Mouse (Mus musculus) common myeloid progenitor, adult 5-6 weeks (primary cell): Measurements from ENCODE around the gene Gm16867. TPM values are rescaled to one million over a fixed set of nuclear protein-coding genes. Genes with fewer than 3 reads are reported as not detected.
A peak's percentile ranks its signal among the peaks of the same experiment; 100 is the strongest.
"Not testable (repeated sequence)": the region's sequence is repeated elsewhere in the genome, so short reads cannot be mapped to it uniquely, and the experiment has no call there.

Source experiments
- ATAC-seq: replicated peaks from 2 replicates; pipeline ENCODE4 v1.8.0; 2016; ENCODE audit warnings: low read depth, mild to moderate bottlenecking, moderate TSS enrichment, inconsistent platforms; ENCODE audit not compliant: poor library complexity, severe bottlenecking
- total RNA-seq: library from RNA; stranded (forward); fragments of 200-1000, 187-1606 nt; gene quantifications from 2 replicates; pipeline ENCODE4 v1.2.3, GENCODE M21; 2017

Gene Gm16867
- total RNA-seq, 1 experiment from 2014 or later: 5.1 TPM

DNA sequence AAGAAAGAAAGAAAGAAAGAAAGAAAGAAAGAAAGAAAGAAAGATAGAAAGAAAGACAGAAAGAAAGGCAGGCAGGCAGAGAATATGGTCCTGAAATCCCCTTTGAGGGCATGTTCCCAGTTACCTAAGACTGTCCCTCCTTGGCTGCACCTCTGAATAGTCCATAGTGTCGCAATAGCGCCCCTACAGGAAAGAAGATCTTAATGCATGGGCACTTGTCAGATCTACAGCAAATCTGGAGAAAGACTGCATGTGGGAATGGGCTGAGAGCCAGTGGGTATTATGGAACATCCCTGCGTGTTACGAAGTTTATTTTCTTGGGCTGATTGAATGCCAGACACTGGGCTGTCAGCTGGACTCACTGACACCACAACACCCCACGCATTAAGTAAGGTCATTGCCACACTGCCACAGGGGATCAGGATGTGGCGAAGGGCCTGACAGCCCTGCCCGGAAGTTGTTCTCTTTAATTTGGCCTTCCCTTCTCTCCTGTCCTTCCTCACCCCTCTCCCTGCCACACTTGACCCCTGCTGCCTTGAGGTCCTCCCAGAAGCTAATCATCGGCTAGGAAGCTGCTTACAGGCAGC is 32.9 kb downstream of the Gm16867 start:
- peak; percentile 53 for ATAC-seq

DNA sequence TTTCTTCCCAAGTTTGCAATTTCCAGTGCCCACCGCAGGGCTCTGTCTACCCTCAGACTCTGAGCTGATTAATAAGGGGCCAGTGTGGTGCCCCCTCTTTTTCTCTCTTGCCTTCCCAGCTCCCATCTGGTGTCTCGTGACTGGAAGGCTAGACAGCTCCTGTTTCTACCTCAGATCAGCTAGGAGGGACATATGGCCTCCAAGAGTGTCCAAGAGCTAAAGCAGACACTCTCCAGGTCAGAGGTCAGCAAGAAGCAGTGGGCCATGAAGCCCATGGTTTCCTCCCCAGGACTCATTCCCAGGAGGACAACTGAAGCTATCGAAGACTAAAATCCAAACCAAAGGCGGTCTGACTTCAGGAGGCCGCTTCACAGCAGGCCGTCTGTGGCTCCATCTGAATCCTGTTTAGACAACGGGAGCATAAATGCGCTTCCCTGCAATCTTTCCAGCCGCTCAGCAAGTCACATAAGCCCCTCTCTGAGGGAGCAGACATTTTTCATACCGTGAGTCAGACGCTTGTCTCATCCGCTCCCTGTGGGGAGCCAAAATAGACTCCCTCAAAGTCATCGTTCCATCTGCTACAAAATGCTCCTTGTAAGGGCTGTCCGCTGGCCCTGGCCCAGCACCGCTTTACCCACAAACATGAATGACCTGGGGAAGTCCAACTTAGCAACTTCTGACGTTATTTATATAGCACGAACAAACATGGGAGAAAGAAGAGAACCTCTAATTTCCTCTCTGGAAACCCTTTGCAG is 35.4 kb downstream of the Gm16867 start:
- ATAC-seq: not testable (repeated sequence)

DNA sequence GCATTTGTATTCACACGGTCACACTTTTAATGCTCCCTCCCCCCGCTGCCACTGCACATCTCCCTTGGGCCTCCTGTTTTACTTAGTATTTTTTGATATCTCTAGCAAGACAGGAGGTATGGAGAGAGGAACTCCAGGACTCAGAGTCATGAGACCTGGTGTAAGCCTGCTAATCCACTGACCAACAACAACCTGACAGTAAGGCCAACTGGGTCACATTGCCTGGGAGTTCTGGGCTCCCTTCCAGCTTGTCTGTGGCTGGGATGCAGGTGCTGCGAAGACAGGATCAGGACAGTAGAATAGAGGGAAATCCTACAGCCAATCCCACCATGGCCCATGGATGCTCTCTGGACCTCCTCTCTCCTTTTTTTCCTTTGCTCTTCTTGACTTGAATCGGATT is 38.7 kb downstream of the Gm16867 start:
- not testable (repeated sequence) for ATAC-seq

DNA sequence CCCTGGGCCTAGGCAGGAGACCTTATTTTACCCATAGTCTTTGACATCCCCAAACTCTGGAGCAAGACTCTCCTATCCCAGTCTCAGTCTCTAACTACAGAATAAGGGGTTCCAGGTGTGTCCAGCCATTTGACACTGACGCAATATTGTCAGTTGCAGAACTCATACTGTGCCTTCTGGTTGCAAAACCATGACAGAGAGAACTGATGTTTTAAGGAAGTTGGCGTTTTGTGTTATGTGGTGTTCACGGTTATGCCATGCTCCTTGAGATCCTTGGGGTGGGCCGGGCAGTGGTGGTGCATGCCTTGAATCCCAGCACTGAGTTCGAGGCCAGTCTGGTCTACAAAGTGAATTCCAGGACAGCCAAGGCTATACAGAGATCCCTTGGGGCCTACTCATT is 45.5 kb downstream of the Gm16867 start:
- ATAC-seq: peak; percentile 66

DNA sequence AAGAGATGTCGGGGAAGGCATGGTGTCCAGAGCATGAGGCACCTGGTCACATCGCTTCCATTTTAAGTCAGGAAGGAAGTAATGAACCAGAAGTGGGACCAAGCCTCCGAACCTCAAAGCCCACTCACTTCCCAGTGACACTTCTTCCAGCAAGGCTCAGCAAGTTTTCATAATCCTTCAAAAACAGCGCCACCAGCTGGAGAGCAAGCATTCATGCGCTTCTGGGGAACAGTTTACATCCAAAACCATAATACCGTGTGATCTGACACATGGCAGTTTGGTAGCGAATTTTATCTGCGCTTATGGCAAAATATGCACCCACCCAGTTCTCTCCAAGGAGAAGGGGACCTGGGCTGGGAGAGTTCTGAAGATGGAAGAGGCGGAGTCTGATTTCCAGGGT is 48.5 kb downstream of the Gm16867 start:
- ATAC-seq: peak; percentile 57

DNA sequence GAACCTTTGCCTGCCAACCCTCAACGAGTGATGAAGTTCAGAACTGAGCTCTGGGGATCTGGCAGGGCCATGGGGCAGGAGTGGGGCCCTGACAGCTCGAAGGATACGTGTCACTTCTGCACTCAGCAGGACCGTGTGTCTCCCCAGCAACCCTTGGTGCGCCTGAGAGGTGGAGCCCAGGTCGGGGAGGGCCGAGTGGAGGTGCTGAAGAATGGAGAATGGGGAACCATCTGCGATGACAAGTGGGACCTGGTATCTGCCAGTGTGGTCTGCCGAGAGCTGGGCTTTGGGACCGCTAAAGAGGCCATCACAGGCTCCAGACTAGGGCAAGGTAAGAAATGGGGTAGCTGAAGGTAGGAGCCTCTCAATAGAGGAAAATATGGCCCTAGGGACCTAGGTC is 54.3 kb downstream of the Gm16867 start:
- peak; percentile 52 for ATAC-seq

DNA sequence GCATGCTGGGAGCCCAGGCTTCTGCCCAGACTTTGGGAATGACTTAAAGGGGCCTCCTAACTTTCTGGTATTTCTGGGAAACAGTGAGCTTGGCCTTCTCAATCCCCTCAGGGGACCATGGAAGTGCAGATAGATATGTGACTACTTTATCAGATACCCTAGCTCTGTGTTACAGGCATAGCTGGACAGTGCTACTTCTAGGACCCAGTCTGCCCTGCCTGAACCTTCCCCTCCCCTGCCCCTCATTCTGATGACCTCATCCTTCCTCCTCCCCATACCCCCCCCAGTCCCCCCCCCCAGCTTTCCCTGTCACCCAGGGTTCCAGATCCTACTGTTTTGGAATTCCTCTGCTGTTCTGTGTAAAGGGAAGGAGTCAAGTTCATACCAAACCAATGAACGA is 56.2 kb downstream of the Gm16867 start:
- ATAC-seq: not testable (repeated sequence)

DNA sequence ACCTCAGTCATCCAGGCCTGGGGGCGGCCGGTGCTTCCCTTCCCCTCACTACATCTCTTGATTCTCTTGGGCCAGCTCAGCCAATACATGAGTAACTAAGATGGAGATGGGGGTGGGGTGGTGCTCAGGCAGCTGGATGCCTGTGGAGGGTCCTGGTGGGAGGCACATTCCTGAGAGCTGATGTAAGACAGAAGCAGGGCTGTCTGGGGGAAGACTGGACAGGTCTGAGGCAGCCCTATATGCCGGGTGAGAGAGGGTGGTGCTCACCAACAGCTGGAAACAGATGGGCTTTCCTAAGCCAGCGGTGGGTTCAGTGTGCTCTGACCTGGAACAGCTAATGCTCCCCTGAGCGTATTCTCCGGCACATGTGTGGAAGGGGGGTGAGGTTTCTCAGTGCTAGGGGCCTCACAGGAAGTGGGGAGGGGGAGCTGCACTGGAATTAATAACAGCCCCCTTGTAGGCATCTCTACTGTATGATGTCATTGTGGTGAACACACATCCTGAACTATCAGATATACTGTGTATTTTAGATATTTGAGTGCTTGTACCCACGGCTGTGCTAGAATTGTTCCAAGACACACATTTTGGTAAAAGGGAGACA is 60.0 kb downstream of the Gm16867 start:
- not testable (repeated sequence) for ATAC-seq

DNA sequence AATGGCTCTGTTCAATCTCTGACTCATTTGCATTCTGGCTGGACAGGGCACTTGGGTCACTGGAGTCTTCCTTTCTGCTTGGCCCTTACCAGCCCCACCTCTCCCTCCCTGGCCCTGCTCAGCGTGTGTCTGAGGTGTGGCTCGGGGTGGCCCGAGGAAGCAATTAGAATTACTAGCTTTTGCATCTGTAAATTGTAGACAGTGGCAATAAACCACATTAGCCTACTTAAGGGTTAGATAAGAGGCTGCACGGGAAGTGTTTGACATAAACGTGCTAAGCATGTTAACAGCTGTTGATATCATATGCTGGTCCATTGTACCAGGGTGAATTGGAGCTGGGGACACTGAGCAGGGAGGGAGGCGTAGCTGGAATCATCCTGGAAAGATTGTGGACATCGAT is 62.2 kb downstream of the Gm16867 start:
- ATAC-seq: peak; percentile 90

DNA sequence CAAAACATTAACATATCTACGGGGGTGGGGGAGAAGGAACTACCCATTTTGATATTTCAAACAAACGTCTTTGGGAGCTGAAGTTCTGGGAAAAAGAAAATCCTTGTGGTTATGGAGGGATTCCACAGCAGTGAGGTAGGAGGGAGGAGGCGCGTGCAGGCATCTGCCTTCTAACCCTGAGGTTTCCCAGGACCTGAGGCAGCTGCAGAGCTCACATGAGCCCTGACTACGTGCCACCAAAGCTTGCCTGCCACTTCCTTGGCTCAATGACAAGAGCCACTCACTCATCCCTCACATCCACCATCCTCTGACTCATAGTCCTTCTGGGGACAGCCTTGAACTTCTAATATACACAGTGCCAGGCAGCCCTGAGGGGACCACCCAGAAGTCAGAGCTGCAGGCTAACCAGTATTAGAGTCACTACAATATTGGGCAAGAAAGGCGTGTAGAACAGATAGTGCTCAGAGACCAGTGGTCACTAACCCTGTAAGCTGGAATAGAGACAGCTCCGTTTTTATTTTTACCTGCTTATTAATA is 64.4 kb downstream of the Gm16867 start:
- not testable (repeated sequence) for ATAC-seq

DNA sequence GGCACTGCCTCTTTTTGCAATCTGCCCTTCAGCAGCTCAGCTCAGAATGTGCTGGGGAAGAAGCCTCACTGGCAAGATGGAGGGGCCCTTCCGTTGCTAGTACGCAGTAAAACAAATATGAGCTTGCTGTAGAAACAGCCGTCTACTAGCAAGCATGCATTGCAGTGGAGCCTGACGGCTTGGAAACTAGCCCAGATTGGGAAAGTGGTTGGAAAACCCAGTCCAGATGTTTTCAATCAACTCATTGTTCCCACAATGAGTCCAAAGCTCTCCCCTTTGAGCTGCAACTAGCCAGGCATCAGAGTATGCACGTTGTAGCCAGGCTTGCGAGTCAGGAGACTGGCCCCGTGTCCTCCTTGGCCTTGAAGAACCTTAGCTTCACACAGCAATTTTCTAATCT is 82.2 kb downstream of the Gm16867 start:
- not testable (repeated sequence) for ATAC-seq

DNA sequence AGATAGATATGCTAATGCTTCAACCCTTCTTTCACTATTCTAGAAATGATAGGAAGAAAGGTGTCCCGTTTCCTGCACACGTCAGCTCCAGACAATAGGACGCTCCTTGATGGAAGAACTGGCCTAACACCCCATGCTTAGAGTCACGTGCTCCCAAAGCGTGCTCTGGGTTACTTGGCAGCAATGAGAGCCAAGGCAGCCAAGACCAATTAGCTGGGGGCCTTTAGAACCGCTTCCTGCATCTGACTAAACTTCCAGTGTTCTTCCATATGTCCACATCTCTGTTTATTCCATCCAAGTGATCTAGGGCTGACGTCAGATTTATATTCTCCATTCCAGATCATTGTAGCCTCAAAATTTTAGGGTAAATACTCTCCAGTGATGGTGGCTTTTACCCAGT is 85.6 kb downstream of the Gm16867 start:
- not testable (repeated sequence) for ATAC-seq

Other genes starting within 250 kb of the Gm16867 start
- gene Synb, start 209.1 kb downstream of the Gm16867 start, total RNA-seq: not detected in 2 replicates
- gene Gm27179, start 9.2 kb upstream of the Gm16867 start, total RNA-seq: 0.29 TPM in 1 of 2 replicates, not detected in the other
- 11.1 and 16.2 TPM in 2 replicates for gene Entpd4b, start 52.1 kb upstream of the Gm16867 start, total RNA-seq